Mouse (Mus musculus): Measurements from ENCODE around the gene Efcab8. TPM values are rescaled to one million over a fixed set of nuclear protein-coding genes. Genes with fewer than 3 reads are reported as not detected.
"Not testable (repeated sequence)": the region's sequence is repeated elsewhere in the genome, so short reads cannot be mapped to it uniquely, and the experiment has no call there.

The Efcab8 gene
- polyA plus RNA-seq, 1 experiment from 2014 or later: 0.11 TPM

GRCm38 (mm10) chr2:153808146-153808545, 28.4 kb downstream of the Efcab8 start:
- no peaks in the 10 kb centered on the region for H3K9me3 ChIP-seq (ENCODE audit: control insufficient read depth, low read length)
- no peaks in the 10 kb centered on the region for H3K4me1 ChIP-seq (ENCODE audit: control insufficient read depth, insufficient read depth, low read length)
- H3K27ac ChIP-seq (replicated peaks; ENCODE audit: low read depth, low read length): no peak overlapping the region
- H3K4me2 ChIP-seq (ENCODE audit: low read depth, low read length): no peak overlapping the region
- DNase-seq (ENCODE audit: low spot score) (no peak), ATAC-seq (ENCODE audit: low read depth) (no peak)
- H3K9ac ChIP-seq (ENCODE audit: low read depth, low read length): no peak overlapping the region
- no peaks in the 10 kb centered on the region for H3K36me3 ChIP-seq (ENCODE audit: control insufficient read depth, insufficient read depth, low read length)
- no peaks in the 10 kb centered on the region for H3K27me3 ChIP-seq (replicated peaks; ENCODE audit: control insufficient read depth, insufficient read depth, low read length)
- WGBS: 71% methylated on average over 8 of the region's 8 CpGs
- H3K4me3 ChIP-seq (ENCODE audit: low read depth, low read length): no peak overlapping the region

DNA sequence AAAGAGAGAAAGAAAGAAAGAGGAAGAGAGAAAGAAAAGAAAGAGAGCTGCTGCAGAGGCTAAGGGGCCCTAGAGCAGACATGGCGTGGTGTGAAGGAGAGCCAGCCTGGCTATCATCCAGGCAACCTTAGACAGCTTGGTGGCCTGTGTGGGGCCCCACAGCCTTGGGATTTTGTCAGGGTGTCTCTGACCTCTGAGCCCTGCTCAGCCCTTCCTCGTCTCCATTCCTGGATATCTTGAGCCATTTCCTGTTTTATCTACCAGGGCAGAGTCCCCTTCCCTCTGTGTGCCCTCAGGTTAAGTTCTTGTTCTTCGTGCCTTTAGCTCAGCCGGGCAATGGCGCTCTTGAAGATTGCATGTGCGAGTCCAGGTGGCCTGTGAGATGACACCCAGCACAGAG, 29.1 kb downstream of the Efcab8 start:
- DNase-seq (ENCODE audit: low spot score) (no peak), ATAC-seq (ENCODE audit: low read depth) (no peak)
- no peak overlapping the region for H3K4me3 ChIP-seq (ENCODE audit: low read depth, low read length)
- no peaks in the 10 kb centered on the region for H3K36me3 ChIP-seq (ENCODE audit: control insufficient read depth, insufficient read depth, low read length)
- no peaks in the 10 kb centered on the region for H3K4me1 ChIP-seq (ENCODE audit: control insufficient read depth, insufficient read depth, low read length)
- H3K9ac ChIP-seq (ENCODE audit: low read depth, low read length): no peak overlapping the region
- no peak overlapping the region for H3K4me2 ChIP-seq (ENCODE audit: low read depth, low read length)
- H3K9me3 ChIP-seq (ENCODE audit: control insufficient read depth, low read length): no peaks in the 10 kb centered on the region
- WGBS: 80% methylated on average over 6 of the region's 6 CpGs
- no peak overlapping the region for H3K27ac ChIP-seq (replicated peaks; ENCODE audit: low read depth, low read length)
- H3K27me3 ChIP-seq (replicated peaks; ENCODE audit: control insufficient read depth, insufficient read depth, low read length): no peaks in the 10 kb centered on the region

DNA sequence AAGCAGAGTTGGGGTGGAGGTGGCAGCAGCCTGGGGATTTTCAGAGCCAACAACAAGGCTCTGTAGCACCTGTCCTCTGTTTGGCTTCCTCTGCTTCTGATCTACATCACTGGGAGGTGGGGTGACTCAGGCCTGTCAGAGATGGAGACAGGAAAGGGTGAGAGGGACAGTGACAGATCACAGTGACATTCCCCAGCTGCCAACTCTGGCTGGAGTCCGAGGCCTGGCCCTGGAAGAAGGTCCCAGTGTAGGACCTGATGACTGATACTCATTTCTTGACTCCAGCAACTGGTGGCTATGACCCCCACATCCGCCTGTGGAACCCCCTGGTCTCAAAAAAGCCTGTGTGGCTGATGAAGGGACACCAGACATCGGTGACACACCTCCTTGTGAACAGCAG, 30.2 kb downstream of the Efcab8 start:
- whole genome bisulfite sequencing: 58% methylated on average over 3 of the region's 3 CpGs
- ATAC-seq (ENCODE audit: low read depth) (no peak), DNase-seq (ENCODE audit: low spot score) (no peak)
- H3K27me3 ChIP-seq (replicated peaks; ENCODE audit: control insufficient read depth, insufficient read depth, low read length): no peaks in the 10 kb centered on the region
- H3K9me3 ChIP-seq (ENCODE audit: control insufficient read depth, low read length): no peaks in the 10 kb centered on the region
- no peak overlapping the region for H3K27ac ChIP-seq (replicated peaks; ENCODE audit: low read depth, low read length)
- H3K4me3 ChIP-seq (ENCODE audit: low read depth, low read length): no peak overlapping the region
- H3K36me3 ChIP-seq (ENCODE audit: control insufficient read depth, insufficient read depth, low read length): no peaks in the 10 kb centered on the region
- H3K9ac ChIP-seq (ENCODE audit: low read depth, low read length): no peak overlapping the region
- no peaks in the 10 kb centered on the region for H3K4me1 ChIP-seq (ENCODE audit: control insufficient read depth, insufficient read depth, low read length)
- H3K4me2 ChIP-seq (ENCODE audit: low read depth, low read length): no peak overlapping the region

DNA sequence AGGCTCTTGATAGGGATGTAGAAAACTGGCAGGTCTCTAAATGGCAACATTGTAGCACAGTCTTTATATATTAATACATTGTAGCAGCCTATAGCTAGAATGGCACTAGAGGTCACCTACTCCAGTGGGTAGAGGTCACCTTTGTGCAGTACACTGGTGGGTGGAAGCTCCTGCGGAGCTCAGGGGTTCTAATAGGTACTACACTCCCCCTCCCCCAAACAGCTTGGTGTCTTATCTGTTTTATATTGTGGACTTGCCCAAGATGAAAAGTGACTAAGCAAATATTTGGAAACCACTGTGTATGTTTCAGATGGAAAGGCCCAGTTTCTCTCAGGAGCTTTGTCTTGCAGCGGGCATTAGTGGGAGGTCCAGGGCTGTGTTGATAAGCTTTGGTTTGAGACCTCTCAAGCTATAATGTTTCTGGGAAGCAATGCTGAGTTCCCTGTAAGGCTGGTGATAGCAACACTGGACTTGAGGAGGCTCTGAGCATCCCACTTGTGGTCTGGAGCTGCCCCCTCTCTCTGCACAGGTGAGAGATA, 42.3 kb downstream of the Efcab8 start:
- ATAC-seq (ENCODE audit: low read depth): no peak
- Histone ChIP-seq H3K36me3 (ENCODE audit: control insufficient read depth, insufficient read depth, low read length) (no peaks in the 10 kb centered on the region), H3K4me3 (ENCODE audit: low read depth, low read length) (no peak overlapping the region), H3K4me1 (ENCODE audit: control insufficient read depth, insufficient read depth, low read length) (0 out of 2 replicates have a peak, but pooled peaks cover 5% of the 10 kb centered on the region), H3K27me3 (replicated peaks; ENCODE audit: control insufficient read depth, insufficient read depth, low read length) (no peaks in the 10 kb centered on the region), H3K9me3 (ENCODE audit: control insufficient read depth, low read length) (0 out of 2 replicates have a peak, but pooled peaks cover 2% of the 10 kb centered on the region), H3K9ac (ENCODE audit: low read depth, low read length) (no peak overlapping the region), H3K27ac (replicated peaks; ENCODE audit: low read depth, low read length) (no peak overlapping the region), H3K4me2 (ENCODE audit: low read depth, low read length) (no peak overlapping the region)
- no peak for DNase-seq (ENCODE audit: low spot score)
- 88% methylated on average over 2 of the region's 2 CpGs for whole genome bisulfite sequencing

DNA sequence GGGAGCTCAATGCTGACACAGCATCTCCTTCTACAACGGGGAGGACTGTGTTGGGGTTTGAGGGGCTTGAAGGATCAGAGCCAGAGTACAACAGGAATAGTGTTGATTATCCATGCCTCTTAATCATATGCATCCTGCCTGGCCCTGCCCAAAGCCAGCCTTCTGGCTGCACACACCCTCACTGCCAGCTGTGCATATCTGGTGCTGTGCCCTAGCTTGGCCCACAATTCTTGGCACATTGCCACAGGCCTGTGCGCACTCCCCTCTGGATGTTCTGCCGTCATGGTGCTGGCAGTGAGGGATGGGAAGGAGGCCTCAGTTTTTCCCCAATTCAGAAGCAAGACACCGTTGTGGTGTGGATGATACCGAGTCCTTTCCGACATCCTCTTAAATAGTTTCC, 44.9 kb downstream of the Efcab8 start:
- Histone ChIP-seq H3K27ac (replicated peaks; ENCODE audit: low read depth, low read length) (no peak overlapping the region), H3K9me3 (ENCODE audit: control insufficient read depth, low read length) (0 out of 2 replicates have a peak, but pooled peaks cover 2% of the 10 kb centered on the region), H3K36me3 (ENCODE audit: control insufficient read depth, insufficient read depth, low read length) (no peaks in the 10 kb centered on the region), H3K9ac (ENCODE audit: low read depth, low read length) (0 out of 2 replicates have a peak overlapping the region, but pooled peaks have one; percentile 14), H3K4me2 (ENCODE audit: low read depth, low read length) (no peak overlapping the region), H3K27me3 (replicated peaks; ENCODE audit: control insufficient read depth, insufficient read depth, low read length) (no peaks in the 10 kb centered on the region), H3K4me3 (ENCODE audit: low read depth, low read length) (no peak overlapping the region), H3K4me1 (ENCODE audit: control insufficient read depth, insufficient read depth, low read length) (0 out of 2 replicates have a peak, but pooled peaks cover 5% of the 10 kb centered on the region)
- WGBS: 57% methylated on average over 6 of the region's 6 CpGs
- peak; percentile 84 for DNase-seq (ENCODE audit: low spot score)
- ATAC-seq (ENCODE audit: low read depth): peak; percentile 86

GRCm38 (mm10) chr2:153825900-153826299, 46.2 kb downstream of the Efcab8 start:
- 64% methylated on average over 31 of the region's 32 CpGs for WGBS
- H3K4me3 ChIP-seq (ENCODE audit: low read depth, low read length): not testable (repeated sequence)

DNA sequence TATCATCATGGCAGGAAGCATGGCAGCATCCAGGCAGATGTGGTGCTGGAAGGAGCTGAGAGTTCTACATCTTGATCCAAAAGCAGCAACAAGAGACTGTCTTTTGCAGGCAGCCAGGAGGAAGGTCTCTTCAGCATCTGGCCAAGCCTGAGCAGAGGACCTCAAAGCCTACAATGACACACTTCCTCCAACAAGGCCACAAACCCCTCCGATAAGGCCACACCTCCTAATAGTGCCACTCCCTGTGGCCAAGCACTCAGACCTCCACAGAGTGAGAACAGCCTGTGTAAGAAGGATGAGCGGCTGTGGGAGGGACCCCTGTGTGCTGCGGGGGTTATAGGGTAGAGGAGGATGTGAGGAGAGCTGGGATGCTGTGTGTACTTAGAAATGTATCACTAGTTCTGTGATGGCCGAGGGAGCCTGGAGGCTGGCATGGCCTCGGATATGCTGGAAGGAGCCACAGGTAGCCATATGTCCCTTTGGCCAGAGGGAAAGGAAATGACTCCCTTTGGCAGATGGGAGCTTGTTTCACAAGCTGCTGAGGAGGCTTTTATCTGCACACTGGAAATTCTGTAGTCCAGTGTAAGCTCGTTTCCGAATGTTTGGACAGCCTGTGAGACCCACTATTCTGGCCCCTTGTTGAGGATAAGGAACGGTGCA, 47.6 kb downstream of the Efcab8 start:
- Histone ChIP-seq H3K4me2 (ENCODE audit: low read depth, low read length) (no peak overlapping the region), H3K36me3 (ENCODE audit: control insufficient read depth, insufficient read depth, low read length) (no peaks in the 10 kb centered on the region), H3K27me3 (replicated peaks; ENCODE audit: control insufficient read depth, insufficient read depth, low read length) (no peaks in the 10 kb centered on the region), H3K9me3 (ENCODE audit: control insufficient read depth, low read length) (no peaks in the 10 kb centered on the region), H3K4me3 (ENCODE audit: low read depth, low read length) (no peak overlapping the region), H3K4me1 (ENCODE audit: control insufficient read depth, insufficient read depth, low read length) (0 out of 2 replicates have a peak, but pooled peaks cover 5% of the 10 kb centered on the region), H3K27ac (replicated peaks; ENCODE audit: low read depth, low read length) (no peak overlapping the region), H3K9ac (ENCODE audit: low read depth, low read length) (no peak overlapping the region)
- DNase-seq (ENCODE audit: low spot score) (no peak), ATAC-seq (ENCODE audit: low read depth) (no peak)
- WGBS: 81% methylated on average over 8 of the region's 8 CpGs

More at GRCm38 (mm10) chr2:153825900-153826299, 46.2 kb downstream of the Efcab8 start:
- H3K36me3 ChIP-seq (ENCODE audit: control insufficient read depth, insufficient read depth, low read length); ATAC-seq (ENCODE audit: low read depth); H3K4me2 ChIP-seq (ENCODE audit: low read depth, low read length); H3K27me3 ChIP-seq (replicated peaks; ENCODE audit: control insufficient read depth, insufficient read depth, low read length); H3K4me1 ChIP-seq (ENCODE audit: control insufficient read depth, insufficient read depth, low read length); H3K9ac ChIP-seq (ENCODE audit: low read depth, low read length); H3K9me3 ChIP-seq (ENCODE audit: control insufficient read depth, low read length); DNase-seq (ENCODE audit: low spot score); H3K27ac ChIP-seq (replicated peaks; ENCODE audit: low read depth, low read length): not testable (repeated sequence)

DNA sequence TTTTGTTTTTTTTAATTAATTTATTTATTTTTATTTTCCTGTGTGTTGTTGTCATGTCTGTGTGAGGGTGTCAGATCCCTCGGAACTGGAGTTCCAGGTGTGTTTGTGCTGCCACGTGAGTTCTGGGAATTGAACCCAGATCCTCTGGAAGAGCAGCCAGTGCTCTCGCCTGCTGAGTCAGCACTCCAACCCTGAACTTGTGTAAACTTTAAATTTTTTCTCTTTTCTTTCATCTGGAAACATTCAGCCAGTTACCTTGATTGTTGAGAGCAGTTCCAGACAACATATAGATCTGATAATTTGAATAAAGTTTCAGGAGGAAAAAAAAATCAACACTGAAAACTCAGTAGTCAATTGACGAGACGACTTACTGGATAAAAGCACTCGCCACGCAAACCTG, 49.0 kb downstream of the Efcab8 start:
- 64% methylated on average over 7 of the region's 7 CpGs for WGBS
- H3K36me3 ChIP-seq (ENCODE audit: control insufficient read depth, insufficient read depth, low read length): no peaks in the 10 kb centered on the region
- no peak overlapping the region for H3K27ac ChIP-seq (replicated peaks; ENCODE audit: low read depth, low read length)
- H3K9me3 ChIP-seq (ENCODE audit: control insufficient read depth, low read length): no peaks in the 10 kb centered on the region
- no peak overlapping the region for H3K9ac ChIP-seq (ENCODE audit: low read depth, low read length)
- no peaks in the 10 kb centered on the region for H3K27me3 ChIP-seq (replicated peaks; ENCODE audit: control insufficient read depth, insufficient read depth, low read length)
- DNase-seq (ENCODE audit: low spot score) (no peak), ATAC-seq (ENCODE audit: low read depth) (no peak)
- H3K4me2 ChIP-seq (ENCODE audit: low read depth, low read length): no peak overlapping the region
- H3K4me1 ChIP-seq (ENCODE audit: control insufficient read depth, insufficient read depth, low read length): 0 out of 2 replicates have a peak, but pooled peaks cover 5% of the 10 kb centered on the region
- H3K4me3 ChIP-seq (ENCODE audit: low read depth, low read length): no peak overlapping the region

DNA sequence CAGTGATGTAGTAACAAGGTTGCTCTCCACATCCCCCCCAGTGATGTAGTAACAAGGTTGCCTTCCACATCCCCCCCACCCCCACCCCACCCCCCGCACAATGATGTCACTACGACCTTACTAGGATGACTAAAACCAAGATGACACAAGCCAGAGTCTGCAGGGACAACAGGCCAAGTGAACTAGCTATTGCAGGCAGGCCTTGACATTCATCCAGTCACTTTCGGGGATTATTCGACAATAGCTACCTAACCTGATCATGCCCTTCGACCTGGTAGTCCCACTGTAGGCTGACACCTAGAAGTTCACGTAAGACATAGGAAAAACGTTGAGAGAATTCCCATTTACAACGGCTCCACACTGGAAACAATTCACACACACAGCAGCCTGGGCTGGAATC, 53.6 kb downstream of the Efcab8 start:
- no peak for DNase-seq (ENCODE audit: low spot score)
- no peak overlapping the region for H3K4me2 ChIP-seq (ENCODE audit: low read depth, low read length)
- H3K27ac ChIP-seq (replicated peaks; ENCODE audit: low read depth, low read length): no peak overlapping the region
- H3K9ac ChIP-seq (ENCODE audit: low read depth, low read length): no peak overlapping the region
- H3K27me3 ChIP-seq (replicated peaks; ENCODE audit: control insufficient read depth, insufficient read depth, low read length): no peaks in the 10 kb centered on the region
- 83% methylated on average over 8 of the region's 8 CpGs for WGBS
- ATAC-seq (ENCODE audit: low read depth): no peak
- H3K36me3 ChIP-seq (ENCODE audit: control insufficient read depth, insufficient read depth, low read length): no peaks in the 10 kb centered on the region
- no peaks in the 10 kb centered on the region for H3K9me3 ChIP-seq (ENCODE audit: control insufficient read depth, low read length)
- no peak overlapping the region for H3K4me3 ChIP-seq (ENCODE audit: low read depth, low read length)
- H3K4me1 ChIP-seq (ENCODE audit: control insufficient read depth, insufficient read depth, low read length): no peaks in the 10 kb centered on the region

Data from embryonic facial prominence, embryonic 14.5 days (tissue).